Mouse (Mus musculus): Measurements from ENCODE around the gene Slf2. TPM values are rescaled to one million over a fixed set of nuclear protein-coding genes. Genes with fewer than 3 reads are reported as not detected.

Gene Slf2
- polyA plus RNA-seq, 1 experiment from 2014 or later: 37.2 TPM

DNA sequence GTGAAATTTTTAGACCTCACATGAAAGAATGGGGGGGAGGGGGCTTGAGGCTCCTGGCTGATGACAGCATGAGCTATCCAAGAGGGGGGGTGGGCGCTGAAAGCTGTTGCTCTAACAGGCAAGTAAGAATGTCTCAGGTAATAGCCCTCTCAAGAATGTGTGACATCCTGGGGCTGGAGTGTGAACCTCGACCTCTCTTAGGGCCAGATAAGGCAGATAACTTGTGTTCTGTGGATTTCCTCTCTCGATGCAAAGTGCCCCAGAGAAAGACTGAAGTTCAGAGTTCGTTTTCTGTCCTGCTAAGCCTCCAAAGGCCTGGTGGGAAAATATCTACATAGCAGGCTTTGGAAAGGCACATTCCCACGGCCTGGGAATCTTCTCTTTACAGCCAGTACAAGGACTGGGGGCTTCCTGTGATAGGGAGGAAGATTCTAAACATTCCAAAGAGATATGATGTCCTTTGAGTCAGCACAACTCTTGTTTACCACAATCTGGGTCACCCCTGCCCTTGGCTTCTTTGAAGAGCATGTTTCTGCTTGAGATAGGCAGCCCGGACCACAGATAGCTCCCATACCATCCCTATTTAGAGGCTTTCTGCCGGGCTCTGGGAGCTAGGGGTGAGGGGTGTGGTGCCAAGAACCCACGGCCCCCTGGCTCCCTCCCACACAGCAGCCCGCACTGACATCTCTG lies 31.7 kb upstream of the Slf2 start:
- no peaks in the 10 kb centered on the region for H3K36me3 ChIP-seq
- 28% methylated on average over 9 of the region's 9 CpGs for WGBS
- ATAC-seq (ENCODE audit: low FRiP score, low read depth): no peak; the same call in 1 of the 2 replicates
- H3K4me3 ChIP-seq: no peak overlapping the region
- peaks cover 22% of the 10 kb centered on the region for H3K4me1 ChIP-seq
- no peak overlapping the region for H3K9ac ChIP-seq
- peak overlapping the region; percentile 26; the same call in 1 of the 2 replicates for H3K27ac ChIP-seq
- peak overlapping the region; percentile 12; the same call in 1 of the 2 replicates for H3K4me2 ChIP-seq (replicated peaks)
- H3K9me3 ChIP-seq: no peaks in the 10 kb centered on the region
- peaks cover 12% of the 10 kb centered on the region; the same call in 1 of the 2 replicates for H3K27me3 ChIP-seq (replicated peaks)

DNA sequence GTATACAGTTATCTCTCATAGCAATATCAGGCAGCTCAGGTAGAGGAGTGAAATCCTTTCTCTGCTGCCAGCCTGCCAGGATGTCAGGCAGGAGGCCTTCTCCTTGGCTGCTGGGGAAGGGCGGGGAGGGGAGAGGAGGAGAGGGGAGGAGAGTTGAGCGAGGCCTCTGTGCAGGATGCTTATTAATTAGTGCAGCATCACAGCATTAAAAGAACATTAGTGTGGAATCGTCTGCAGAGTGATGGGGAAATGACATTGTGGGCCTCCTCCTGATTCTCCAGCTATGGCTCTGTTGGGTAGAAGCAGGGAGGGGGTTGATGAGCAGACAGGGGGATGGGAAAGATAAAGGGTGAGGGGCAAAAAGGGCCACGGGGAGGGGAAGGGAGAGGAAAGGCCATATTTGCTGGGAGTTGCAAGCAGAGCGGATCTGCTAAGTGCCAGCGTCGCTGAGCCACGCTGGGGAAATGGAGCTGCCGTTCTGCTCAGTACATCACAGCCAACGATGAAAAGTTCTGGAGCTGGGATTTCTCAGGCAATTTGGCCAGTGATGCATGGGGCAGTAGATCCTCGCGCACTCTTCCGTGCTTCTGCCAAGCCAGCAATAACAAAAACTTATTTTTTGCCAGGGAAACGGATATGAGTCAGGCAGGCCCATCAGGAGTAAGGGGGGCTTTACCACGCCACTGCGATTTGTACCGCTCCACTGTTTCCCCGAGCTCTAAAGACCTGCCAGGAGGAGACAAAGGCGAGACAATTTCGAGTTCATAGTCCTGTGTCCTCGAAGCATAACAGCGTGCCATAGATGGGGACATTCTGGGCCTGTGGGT lies 30.8 kb upstream of the Slf2 start:
- Histone ChIP-seq H3K9me3 (no peaks in the 10 kb centered on the region), H3K27me3 (replicated peaks) (peaks cover 10% of the 10 kb centered on the region; the same call in 1 of the 2 replicates), H3K4me3 (no peak overlapping the region), H3K4me1 (peaks cover 22% of the 10 kb centered on the region), H3K27ac (peak overlapping the region; percentile 50; the same call in 1 of the 2 replicates), H3K36me3 (no peaks in the 10 kb centered on the region), H3K4me2 (replicated peaks) (peak overlapping the region; percentile 12), H3K9ac (no peak overlapping the region)
- peak; percentile 65 for ATAC-seq (ENCODE audit: low FRiP score, low read depth)
- 25% methylated on average over 22 of the region's 22 CpGs for WGBS

DNA sequence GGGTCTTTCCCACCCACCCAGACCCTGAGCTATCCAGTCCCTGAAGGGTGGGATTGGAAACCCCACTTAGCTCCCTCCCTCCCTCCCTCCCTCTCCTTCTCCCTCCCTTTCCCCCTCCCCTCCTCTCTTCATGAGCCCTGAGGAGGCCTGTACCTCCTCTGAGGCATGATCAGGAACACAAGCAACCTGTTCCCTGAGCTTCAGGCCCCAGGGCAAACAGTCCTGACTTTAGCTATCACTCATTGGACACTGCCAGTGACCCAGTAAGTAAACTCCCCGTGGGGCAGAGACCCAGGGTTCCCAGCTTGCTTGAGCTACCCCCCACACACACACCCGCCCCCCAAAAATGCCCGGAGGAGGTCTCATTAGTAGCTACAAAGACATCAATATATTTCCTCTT lies 29.9 kb upstream of the Slf2 start:
- peak; percentile 59 for ATAC-seq (ENCODE audit: low FRiP score, low read depth)
- no peaks in the 10 kb centered on the region for H3K36me3 ChIP-seq
- H3K4me2 ChIP-seq (replicated peaks): peak overlapping the region; percentile 12; the same call in 1 of the 2 replicates
- WGBS: 66% methylated on average over 3 of the region's 3 CpGs
- H3K27me3 ChIP-seq (replicated peaks): peaks cover 4% of the 10 kb centered on the region; the same call in 1 of the 2 replicates
- no peak overlapping the region for H3K4me3 ChIP-seq
- no peak overlapping the region for H3K27ac ChIP-seq
- H3K9me3 ChIP-seq: no peaks in the 10 kb centered on the region
- H3K9ac ChIP-seq: no peak overlapping the region
- H3K4me1 ChIP-seq: peaks cover 22% of the 10 kb centered on the region

DNA sequence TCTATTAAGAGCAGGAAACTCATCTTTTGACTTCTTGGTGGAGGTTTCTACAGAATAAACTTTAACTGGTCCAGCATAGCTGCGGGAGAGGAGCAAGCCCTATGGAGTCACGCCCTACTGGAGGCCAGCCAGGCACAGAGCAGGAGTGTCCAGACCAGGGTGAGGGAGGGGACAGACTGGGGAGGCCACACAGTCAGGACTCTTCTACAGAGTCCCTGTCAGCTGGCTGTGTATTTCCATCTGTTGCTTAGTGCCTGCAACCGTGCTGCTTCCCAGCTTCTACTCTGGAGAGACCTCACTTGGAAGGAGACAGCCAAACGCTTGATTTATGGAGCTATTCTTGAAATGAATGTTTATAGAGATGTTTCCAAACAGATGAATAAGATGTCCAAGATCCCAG lies 28.6 kb upstream of the Slf2 start:
- H3K27ac ChIP-seq: no peak overlapping the region
- ATAC-seq (ENCODE audit: low FRiP score, low read depth): no peak
- 82% methylated on average over 4 of the region's 4 CpGs for WGBS
- H3K27me3 ChIP-seq (replicated peaks): no peaks in the 10 kb centered on the region
- H3K9me3 ChIP-seq: no peaks in the 10 kb centered on the region
- H3K4me1 ChIP-seq: peaks cover 22% of the 10 kb centered on the region
- no peaks in the 10 kb centered on the region for H3K36me3 ChIP-seq
- H3K4me2 ChIP-seq (replicated peaks): no peak overlapping the region
- H3K9ac ChIP-seq: no peak overlapping the region
- H3K4me3 ChIP-seq: no peak overlapping the region

DNA sequence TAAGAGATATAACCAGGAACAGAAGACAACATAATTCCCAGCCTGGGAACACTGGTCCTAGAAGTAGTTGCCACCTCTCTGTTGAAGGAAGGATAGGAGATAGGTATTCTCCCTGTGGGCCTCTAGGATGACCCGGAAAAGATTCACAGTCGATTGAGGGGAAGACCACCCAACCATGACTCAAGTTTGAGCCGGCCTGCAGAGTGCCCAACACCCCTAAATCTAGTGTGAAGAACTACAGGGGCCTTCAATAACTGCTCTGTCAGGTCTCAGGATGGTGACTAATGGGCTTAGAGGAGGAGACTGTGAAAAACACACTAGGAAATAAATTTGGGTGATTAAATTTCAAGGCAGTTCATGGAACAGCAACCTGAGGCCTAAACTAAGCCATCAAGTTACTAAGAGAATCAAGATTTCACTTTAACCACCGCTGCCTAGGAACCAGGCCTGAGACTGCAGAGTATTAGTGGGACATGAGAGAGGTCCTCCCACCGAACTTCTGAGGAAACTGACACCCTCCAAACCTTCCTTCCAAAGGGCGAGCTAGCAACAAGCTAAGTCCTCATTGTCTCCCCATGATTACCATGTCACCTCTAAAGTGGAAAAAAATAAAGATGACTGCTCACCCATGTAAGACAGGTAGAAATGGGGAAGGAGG lies 27.5 kb upstream of the Slf2 start:
- Histone ChIP-seq H3K9me3 (no peaks in the 10 kb centered on the region), H3K27me3 (replicated peaks) (no peaks in the 10 kb centered on the region), H3K27ac (no peak overlapping the region), H3K4me2 (replicated peaks) (no peak overlapping the region), H3K4me1 (peaks cover 29% of the 10 kb centered on the region), H3K36me3 (no peaks in the 10 kb centered on the region), H3K4me3 (no peak overlapping the region), H3K9ac (no peak overlapping the region)
- 70% methylated on average over 6 of the region's 6 CpGs for WGBS
- no peak for ATAC-seq (ENCODE audit: low FRiP score, low read depth)

DNA sequence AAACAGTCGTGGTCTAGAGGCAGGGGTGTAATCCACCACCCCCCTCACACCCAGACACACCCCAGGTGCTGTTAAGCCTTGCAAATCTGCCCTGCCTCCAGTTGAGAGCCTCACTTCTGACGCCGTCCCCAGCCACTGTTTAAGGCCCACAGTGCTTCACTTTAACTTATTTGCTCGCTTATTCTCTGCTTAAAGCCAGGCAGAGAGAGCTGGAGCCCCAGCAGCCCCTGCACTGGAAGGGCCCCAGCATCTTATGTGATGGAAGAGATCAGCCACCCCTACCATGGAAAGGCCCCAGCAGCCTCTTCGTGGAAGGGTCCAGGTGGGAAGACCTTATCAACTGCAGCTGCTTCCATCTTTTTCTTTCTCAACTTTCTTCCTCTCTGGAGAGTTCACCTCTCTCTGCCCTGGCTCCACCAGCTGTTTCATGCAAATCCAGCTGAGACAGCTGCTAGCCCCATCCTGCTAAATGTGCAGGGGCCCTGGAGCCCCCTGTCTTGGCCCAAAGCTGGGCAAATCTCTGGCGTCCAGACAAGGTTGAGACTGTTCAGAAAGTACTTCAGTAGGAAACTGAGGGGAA lies 26.7 kb upstream of the Slf2 start:
- Histone ChIP-seq H3K36me3 (no peaks in the 10 kb centered on the region), H3K9me3 (no peaks in the 10 kb centered on the region), H3K4me3 (no peak overlapping the region), H3K4me2 (replicated peaks) (no peak overlapping the region), H3K4me1 (peaks cover 28% of the 10 kb centered on the region), H3K27ac (no peak overlapping the region), H3K27me3 (replicated peaks) (no peaks in the 10 kb centered on the region), H3K9ac (no peak overlapping the region)
- ATAC-seq (ENCODE audit: low FRiP score, low read depth): no peak
- WGBS: 45% methylated on average over 6 of the region's 6 CpGs

DNA sequence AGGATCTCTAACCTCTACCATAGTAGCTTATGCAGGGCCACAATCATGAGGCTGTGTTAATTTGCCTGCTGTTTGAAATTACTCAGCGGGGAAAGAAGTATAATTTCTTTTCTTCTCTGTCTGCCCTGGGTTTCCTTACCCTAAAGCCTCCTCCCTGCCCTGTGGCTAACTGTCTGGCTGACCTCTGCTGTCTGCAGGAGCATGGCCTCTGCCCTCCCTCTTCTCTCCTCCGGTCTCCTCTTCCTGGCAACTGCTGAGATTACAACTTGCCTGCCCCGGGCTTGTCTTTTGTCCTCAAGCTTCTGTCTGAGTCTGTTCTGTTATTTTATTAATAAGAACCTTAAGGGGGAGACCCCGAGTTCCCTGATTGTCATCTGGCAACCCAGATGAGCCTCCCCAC lies 25.6 kb upstream of the Slf2 start:
- 28% methylated on average over 4 of the region's 4 CpGs for WGBS

DNA sequence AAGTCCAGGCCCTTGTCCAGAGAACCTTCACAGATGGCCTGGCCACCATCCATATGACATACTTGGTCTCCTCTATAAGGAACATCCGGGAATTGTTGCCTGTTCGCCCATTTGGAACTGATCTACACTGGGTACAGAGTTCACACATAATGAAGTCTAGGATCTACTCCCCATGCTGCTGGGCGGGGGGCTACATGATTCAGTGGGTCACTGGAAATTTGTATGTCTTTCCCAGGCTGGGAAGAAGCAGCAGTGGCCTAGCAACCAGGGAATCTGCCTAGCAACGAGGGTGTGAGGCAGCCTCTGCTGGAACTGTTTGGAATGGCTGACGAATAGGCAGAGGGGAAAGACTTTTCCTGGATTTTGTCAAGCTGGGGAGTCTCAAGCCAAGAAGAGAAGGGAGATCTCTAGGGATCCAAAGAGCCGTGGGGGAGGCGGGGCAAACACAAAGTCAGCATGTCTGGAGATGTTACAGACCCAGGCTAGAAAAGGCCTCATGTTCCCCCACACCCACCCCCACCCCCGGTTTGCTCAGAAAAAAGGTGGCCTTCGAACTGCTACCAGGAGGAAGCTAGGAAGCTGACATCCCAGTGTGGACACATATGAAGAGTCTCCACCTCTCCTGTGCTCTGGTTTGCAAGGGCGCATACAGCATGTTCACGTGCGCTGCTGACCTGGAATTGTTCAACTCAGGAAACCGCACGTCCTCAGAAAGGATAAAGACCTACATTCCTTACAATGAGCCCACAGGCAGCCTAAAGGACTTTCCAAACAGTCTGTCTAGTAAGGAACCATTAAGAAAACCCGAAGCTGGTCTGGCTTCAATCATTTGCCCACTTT lies 22.9 kb upstream of the Slf2 start:
- H3K27ac ChIP-seq: no peak overlapping the region
- no peaks in the 10 kb centered on the region for H3K27me3 ChIP-seq (replicated peaks)
- WGBS: 56% methylated on average over 15 of the region's 15 CpGs
- H3K9me3 ChIP-seq: no peaks in the 10 kb centered on the region
- no peaks in the 10 kb centered on the region for H3K36me3 ChIP-seq
- H3K9ac ChIP-seq: no peak overlapping the region
- H3K4me2 ChIP-seq (replicated peaks): no peak overlapping the region
- H3K4me1 ChIP-seq: peaks cover 9% of the 10 kb centered on the region
- no peak for ATAC-seq (ENCODE audit: low FRiP score, low read depth)
- no peak overlapping the region for H3K4me3 ChIP-seq

More for the DNA sequence above, 25.6 kb upstream of the Slf2 start:
- Histone ChIP-seq H3K27ac (no peak overlapping the region), H3K9ac (no peak overlapping the region), H3K4me3 (no peak overlapping the region), H3K27me3 (replicated peaks) (no peaks in the 10 kb centered on the region), H3K4me1 (peaks cover 17% of the 10 kb centered on the region), H3K9me3 (no peaks in the 10 kb centered on the region), H3K4me2 (replicated peaks) (no peak overlapping the region), H3K36me3 (no peaks in the 10 kb centered on the region)
- ATAC-seq (ENCODE audit: low FRiP score, low read depth): no peak

DNA sequence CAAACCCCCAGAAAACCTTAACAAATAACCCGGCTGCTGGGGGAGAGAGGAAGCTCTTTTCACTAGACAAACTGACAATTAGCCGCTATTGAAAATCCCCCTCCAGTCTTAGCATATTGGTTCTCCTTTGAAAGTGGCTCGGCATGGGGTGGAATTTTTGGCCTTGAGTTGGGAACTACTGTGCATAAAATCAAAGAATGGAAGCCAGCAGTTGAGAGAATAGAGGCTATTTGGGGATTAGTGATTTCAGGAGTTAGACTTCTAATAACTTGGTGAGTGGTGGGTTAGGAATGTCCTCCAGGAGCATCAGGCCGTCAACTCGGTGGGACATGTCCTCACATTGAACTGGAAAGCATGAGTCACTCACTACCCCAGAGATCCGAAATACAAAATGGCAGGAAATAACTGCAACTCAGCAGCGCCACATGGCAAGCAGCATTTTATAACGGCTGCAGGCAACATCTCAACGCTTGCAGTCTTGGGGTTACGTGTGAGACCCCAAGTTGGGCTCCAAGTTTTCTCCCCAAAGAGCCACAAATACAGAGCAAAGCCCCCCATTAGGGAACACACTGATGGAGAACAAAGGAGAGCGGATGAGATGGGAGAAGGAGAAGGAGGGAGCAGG lies 22.0 kb upstream of the Slf2 start:
- H3K27ac ChIP-seq: no peak overlapping the region
- WGBS: 61% methylated on average over 11 of the region's 11 CpGs
- no peak overlapping the region for H3K9ac ChIP-seq
- H3K36me3 ChIP-seq: no peaks in the 10 kb centered on the region
- ATAC-seq (ENCODE audit: low FRiP score, low read depth): no peak
- no peaks in the 10 kb centered on the region for H3K9me3 ChIP-seq
- peaks cover 9% of the 10 kb centered on the region for H3K4me1 ChIP-seq
- no peak overlapping the region for H3K4me3 ChIP-seq
- no peaks in the 10 kb centered on the region for H3K27me3 ChIP-seq (replicated peaks)
- no peak overlapping the region for H3K4me2 ChIP-seq (replicated peaks)

DNA sequence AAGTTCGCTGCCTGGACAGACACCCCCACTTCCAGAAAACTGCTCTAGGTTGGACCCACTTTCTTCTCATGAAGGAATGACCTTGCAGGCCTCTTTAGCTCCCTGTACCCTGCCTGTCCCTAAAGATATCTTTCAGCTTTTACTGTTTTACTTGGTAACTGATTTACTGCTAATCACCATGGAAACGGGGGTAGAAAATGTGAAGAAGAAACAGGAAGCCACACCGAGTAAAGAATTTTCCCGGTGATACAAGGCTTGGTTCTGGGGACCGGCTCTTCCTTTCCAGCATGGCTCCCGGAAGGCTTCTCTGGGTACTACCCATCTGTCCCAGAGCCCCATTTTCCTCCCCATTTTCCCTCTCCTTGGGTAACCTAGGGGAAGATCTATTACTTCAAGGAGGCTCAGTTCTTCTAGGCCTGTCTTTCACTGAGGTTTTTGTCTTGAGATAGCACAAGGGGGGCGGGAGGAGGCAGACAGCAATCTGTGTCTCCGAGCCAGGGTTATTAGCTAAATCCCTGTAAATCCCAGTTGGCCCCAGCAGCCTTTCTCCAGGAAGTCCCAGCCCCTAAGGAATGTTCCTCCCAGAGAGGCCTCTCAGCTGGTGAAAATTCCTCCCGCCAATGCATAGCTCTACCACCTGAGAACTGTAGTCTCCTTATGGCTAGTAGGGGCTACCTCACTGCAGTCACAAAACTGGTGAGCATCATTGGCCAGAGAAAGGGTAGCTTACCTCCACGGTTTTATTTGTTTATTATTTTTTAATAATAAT lies 16.3 kb upstream of the Slf2 start:
- no peaks in the 10 kb centered on the region for H3K27me3 ChIP-seq (replicated peaks)
- H3K4me3 ChIP-seq: no peak overlapping the region
- peaks cover 3% of the 10 kb centered on the region; the same call in 1 of the 2 replicates for H3K4me1 ChIP-seq
- no peak overlapping the region for H3K27ac ChIP-seq
- no peaks in the 10 kb centered on the region for H3K36me3 ChIP-seq
- H3K9ac ChIP-seq: no peak overlapping the region
- H3K4me2 ChIP-seq (replicated peaks): no peak overlapping the region
- WGBS: 55% methylated on average over 10 of the region's 10 CpGs
- ATAC-seq (ENCODE audit: low FRiP score, low read depth): no peak
- H3K9me3 ChIP-seq: no peaks in the 10 kb centered on the region

All from neural tube, embryonic 12.5 days (tissue).